Mouse (Mus musculus) gastrocnemius, postnatal 4 days (tissue): ENCODE measurements around the gene 6430550D23Rik. TPM values are rescaled to one million over a fixed set of nuclear protein-coding genes. Genes with fewer than 3 reads are reported as not detected.
A peak's percentile ranks its signal among the peaks of the same experiment; 100 is the strongest.

Source experiments
- DNase-seq, 2 experiments: peaks; one replicate each; pipeline ENCODE4 v3.0.0; 2021 to 2022; ENCODE audit warnings: low spot score in 2 of 2, mixed read lengths in 2 of 2
- long read RNA-seq, 2 experiments: library from polyadenylated mRNA; stranded (forward); transcript quantifications; one replicate each; pipeline ENCODE4 v2.0.0; 2021
- total RNA-seq, 2 experiments: library from RNA; stranded (reverse); gene quantifications; 2 replicates each; pipeline ENCODE4 v1.2.3; 2021

6430550D23Rik gene
- under 1 TPM; 0.23 to 0.59 TPM for total RNA-seq
- long read RNA-seq, experiment 1 = 0 reads
- long read RNA-seq, experiment 2, partial matches to known transcripts = 1 of 2 reads
- long read RNA-seq, experiment 2, other reads (novel, unspliced or antisense) = 1 of 2 reads

DNA sequence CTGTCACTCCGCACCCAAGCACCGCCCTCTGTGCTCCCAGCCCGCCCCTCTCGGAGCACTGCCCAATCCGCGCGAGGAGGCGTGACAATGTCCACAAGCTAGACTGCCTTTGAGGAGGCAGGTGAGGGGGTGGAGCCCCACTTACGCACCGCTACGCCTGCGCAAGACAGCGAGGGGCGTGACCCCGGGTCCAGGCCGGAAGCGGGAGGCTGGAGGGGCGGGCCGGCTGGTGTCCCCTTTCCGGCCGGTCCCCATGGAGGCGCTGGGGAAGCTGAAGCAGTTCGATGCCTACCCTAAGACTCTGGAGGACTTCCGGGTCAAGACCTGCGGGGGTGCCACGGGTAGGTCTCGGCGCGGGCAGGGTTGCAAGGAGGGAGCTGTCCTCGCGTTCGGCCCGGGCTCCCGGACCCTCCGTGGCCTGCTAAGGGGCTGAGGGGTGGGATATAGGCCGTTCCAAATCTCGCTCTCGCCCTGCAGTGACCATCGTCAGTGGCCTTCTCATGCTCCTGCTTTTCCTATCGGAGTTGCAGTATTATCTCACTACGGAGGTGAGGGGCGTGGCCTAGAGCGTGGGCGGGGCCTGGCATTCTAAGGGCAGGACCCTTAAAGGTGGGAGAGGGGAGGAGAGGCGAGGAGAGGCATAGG lies at the start of gene 6430550D23Rik, which contains the start of gene Ergic3:
TSS of gene 6430550D23Rik (minus strand) at position 90 of the 645 bp plus-strand sequence.
TSS of gene Ergic3 (plus strand) at position 158 of the 645 bp plus-strand sequence.
- peak; percentile 92 to 95 for DNase-seq

DNA sequence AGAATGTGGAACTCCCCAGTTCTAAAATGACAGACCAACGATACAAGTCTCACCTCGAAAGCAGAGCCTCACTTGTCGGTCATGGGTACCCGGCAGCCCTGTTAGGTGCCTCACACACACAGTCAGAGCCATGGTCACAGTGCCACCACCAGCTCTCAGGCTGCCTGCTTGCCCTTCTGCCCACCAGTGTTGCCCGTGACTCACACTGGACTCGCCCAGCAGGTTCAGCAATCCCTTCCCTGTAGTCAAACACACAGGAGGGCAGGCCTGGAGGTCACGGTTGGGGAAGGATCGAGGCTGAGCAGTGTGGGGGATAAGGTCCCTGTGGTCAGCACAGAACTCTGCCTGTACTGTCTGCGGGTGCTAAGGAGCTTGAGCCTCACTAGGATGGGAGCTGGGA lies 45.0 kb upstream of the 6430550D23Rik start, which contains the start of gene Fer1l4:
TSS of gene Fer1l4 (minus strand) at position 132 of the 400 bp plus-strand sequence.
- DNase-seq = no peak

DNA sequence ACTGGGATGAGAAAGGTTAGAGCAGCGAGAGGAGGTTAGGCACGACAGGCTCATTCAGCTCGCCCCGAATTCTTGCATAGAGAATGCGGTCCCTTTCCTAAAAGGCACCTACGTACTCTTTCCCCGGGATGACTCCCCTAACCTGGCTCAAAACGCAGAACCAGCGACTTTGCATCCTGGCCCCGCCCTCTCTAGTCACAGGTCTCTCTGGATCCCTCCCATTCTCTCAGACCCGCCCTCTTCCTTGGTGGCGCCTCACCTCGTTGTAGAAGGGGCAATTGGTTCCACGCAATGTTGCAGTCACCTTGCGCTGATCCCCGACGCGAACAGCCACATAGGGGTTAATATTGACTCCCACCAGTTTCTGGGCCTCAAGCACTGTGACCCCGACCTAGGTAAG lies 40.2 kb upstream of the 6430550D23Rik start:
- no peak for DNase-seq

DNA sequence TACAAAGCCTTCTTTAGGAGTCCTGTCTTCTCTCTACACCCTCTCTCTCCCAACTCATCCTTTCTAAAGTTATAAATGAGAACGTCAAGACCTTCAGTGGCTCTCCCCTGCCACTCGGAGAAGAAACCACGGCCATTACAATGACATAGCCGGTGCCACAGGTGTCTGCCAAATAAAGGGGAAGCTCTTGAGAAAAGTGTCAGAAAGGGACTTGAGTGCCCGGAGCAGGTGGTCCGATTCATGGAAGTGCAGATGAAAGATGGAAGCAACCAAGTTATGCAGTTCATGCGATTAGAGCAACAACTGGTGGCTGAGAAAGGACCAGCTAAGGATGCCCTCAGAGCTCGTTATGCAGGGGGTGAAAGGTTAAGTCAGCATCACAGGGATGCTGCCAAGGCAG lies 35.1 kb upstream of the 6430550D23Rik start:
- no peak for DNase-seq

DNA sequence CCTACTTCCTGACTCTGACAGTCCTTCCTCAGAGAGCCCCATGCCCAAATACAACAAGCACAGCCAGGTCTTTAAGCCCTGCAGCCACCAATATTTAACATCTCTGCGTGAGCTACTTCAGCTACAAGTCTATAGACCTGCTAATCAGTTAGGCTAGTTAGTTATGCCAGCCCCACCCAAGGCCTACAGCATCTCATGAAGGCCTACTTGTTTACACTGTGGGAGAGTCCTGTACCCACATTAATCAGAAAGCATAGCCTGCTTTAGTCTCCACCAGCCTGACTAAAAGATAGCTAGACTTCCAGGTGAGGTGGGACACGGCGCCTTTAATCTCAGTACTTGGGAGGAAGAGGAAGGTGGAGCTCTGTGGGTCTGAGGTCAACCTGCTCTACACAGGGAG lies 31.6 kb upstream of the 6430550D23Rik start:
- no peak for DNase-seq

DNA sequence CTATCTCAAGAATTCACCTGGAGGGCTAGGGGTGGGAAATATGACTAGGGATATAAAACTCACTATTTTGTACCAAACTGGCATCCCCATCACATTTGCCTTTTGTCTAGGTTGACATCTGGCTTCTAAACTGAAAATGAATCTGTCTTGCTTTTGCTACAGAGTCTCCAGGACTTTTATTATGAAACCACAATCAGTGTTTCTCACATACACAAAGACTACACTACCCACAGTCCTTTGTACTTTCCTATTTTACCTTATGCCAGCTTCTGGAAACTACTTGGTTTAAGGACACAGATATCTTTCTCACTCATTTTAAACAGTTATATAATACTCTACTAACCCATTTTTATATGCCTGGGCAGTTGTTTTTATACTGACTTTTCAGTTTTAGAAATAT lies 17.7 kb upstream of the 6430550D23Rik start:
- DNase-seq = no peak

DNA sequence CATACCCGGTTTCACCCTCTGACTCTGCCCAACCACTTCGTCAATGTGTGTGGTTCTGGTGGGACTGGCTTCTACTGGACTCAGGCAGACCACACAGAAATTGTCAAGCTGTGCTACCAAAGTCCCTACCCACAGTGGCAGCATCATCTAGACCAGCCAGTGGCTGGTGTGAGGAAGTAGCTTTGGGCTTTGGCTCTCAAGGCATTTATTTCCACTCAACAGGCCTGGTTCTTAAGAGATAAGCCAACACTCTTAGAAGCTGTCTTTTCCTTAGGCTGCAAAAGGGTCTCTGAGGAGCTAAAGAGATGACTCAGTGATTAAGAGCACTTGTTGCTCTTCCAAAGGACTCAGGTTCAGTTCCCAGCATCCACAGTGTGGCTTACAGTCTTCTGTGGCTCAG lies 14.0 kb upstream of the 6430550D23Rik start:
- DNase-seq = no peak

DNA sequence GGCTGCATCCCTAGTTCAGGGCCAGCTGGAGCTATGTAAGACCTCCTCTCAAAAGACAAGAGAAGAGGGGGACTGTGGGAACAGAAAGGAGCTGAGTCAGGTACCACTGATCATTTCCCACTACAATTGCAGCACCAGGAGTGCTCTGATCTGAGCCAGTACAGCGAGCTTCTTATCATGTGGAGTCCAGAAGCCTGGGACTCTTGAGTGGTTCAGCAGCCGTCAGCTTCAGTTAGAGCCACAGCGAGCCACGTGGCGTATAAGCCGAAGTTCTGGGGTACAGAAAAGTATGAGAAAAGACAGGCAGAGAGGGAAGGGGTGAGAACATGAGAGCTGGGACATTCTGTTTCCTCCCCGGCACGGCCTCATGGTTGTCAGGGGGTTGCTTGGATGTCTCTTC lies 13.4 kb upstream of the 6430550D23Rik start:
- DNase-seq = no peak

DNA sequence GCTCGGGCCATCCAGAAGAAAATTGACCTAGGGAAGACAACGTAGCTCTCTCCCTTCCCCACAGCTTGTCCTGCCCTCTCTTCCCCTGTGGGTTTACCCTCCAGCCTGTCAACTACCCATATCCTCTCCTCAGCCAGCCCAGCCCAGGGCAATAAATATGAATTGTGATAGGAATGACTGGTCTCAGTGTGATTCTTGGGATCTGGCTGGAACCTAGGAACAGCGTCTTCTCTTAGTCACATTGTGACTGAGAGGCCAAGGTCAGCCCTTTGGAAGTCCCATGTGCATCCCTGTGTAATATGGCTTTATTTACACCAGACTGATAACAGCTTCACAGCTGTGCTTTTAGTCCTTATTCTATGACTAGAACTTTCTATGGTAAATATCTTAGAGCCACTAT lies 10.3 kb upstream of the 6430550D23Rik start:
- DNase-seq = no peak

DNA sequence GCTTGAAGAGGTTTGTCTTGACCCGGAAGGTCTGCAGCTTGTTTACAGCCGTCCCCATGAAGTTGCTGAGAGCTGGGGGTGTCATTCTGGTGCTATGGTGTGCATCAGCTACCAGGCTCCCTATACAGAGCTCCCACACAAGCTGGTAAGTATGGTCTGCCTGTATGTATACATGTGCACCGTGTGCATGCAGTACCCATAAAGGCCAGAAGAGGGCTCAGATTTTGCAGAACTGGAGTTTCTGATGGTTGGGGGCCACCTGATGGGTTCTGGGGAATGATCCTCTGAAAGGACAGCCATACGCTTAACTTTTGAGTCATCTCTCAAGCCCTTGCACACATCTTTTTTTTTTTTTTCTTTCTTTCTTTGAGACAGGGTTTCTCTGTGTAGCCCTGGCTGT lies 2.4 kb downstream of the 6430550D23Rik start:
- DNase-seq = no peak

DNA sequence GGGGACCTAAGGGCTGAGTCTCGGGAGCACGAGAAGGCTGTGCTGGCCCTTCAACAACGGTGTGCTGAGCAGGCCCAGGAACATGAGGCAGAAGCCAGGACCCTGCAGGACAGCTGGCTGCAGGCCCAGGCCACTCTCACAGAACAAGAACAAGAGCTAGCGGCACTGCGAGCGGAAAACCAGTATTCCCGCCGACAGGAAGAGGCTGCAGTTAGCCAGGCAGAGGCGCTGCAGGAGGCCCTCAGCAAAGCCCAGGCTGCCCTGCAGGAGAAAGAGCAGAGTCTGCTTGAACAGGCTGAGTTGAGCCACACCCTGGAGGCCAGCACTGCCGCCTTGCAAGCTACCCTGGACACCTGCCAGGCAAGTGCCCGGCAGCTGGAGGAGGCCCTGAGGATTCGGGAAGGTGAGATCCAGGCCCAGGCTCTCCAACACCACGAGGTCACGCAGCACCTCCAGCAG lies 15.9 kb downstream of the 6430550D23Rik start:
- DNase-seq = peak in 1 of 2 experiments; percentile 59

DNA sequence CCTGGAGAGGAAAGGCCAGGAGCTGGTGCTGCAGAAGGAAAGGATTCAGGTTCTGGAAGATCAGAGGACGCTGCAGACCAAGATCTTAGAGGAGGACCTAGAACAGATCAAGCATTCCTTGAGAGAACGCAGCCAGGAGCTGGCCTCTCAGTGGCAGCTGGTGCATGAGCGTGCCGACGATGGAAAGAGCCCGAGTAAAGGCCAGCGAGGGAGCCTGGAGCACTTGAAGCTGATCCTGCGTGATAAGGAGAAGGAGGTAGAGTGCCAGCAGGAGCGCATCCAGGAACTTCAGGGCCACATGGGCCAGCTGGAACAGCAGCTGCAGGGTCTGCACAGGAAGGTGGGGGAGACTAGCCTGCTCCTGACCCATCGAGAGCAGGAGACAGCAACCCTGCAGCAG lies 16.6 kb downstream of the 6430550D23Rik start:
- DNase-seq = no peak

DNA sequence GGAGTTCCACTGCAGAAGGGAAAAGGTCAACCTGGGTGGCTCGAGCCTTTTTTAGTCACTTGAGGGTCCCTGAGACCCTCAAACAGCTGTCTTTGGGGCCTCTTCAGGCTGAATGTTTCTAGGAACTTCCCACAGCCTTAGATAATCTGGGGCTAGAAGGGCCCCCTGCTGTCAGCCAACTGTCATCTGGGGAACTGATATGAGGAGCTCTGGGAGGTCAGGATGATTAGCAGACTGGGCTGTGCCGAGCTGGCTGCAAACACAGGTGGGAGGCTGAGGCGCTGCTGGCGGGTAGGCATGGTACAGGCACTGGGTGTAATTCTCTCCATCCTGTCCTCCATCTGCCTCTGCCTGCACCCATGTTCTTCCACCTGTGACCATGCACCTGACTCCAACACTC lies 18.7 kb downstream of the 6430550D23Rik start:
- DNase-seq = no peak

DNA sequence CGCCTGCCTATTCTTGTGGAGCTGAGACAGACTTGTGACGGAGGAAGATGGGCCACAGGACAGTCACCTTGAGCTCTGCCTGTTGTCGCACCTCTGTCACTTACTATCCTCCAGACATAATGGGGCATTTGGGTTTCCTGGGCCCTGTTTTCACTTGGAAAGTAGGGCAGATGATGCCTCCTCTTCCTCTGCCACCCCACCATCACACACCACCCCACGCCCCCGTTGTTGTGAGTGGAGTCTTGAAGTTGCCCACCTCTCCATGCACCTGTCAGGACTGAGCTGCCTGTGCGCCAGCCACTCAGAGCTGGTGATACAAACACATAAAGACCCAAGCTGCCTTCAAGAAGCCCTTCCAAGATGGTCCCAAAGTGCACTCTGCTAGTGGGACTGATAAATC lies 20.6 kb downstream of the 6430550D23Rik start:
- no peak for DNase-seq

DNA sequence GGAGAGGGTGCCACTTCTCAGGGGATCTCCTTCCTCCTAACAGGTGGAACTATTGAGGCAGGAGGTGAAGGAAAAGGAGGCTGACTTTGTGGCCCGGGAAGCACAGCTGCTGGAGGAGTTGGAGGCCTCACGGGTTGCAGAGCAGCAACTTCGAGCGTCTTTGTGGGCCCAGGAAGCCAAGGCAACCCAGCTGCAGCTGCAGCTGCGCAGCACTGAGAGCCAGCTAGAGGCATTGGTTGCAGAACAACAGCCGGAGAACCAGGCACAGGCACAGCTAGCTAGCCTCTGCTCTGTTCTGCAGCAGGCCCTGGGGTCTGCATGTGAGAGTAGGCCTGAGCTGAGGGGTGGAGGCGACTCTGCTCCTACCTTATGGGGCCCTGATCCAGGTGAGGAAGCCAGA lies 22.0 kb downstream of the 6430550D23Rik start:
- DNase-seq = no peak

DNA sequence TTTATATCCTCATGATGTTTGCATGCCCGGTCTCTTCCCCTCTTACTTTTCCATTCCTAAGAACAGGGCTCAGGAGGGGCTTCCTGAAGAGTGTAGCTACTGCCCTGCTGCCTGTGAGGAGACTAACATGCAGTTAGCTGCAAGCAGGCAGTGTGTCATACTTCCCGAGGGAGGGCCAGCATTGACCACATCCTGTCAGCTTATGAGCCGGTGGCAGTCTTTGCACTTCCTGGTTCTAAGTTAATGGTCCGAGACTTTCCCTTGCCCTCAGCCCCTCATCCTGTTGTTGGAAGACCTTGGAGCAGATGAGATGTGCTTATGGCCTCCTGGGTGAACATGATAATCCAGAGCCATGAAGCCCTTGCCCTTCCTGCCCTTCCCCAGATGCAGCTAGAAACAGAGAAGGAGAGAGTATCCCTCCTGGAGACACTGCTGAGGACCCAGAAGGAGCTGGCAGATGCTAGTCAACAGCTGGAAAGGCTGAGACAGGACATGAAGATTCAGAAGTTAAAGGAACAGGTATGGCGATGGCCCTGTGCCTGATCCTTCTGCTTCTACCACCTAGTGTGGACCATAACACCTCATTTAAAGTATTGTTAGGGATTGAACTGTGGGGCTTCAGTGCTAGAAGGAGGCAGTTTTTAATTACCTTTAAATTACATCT lies 28.3 kb downstream of the 6430550D23Rik start:
- no peak for DNase-seq

DNA sequence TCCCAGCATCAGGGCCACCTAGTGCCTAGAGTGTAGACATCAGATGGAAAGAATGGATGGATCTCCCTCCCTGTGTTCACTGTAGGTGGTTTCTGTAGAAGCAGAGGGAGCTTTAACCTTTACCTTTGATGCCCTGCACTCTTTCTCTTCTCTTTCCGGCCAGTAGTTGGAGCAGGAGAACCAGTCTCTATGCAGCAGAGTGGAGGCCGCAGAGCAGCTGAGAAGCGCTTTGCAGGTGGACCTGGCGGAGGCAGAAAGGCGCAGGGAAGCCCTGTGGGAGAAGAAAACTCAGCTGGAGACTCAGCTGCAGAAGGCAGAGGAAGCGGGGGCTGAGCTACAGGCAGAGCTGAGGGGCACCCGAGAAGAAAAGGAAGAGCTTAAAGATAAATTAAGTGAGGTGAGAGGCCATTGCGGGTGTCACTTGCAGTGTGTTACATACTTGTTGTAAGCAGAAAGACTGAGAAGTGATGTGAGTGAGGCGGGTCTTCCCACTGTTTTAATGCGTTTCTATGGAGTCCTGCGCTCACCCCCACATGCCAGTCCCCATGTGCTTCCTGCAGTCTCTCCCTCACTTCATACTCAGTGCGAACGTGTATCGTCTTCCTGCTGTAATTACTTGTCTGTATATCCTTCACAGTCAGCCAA lies 33.6 kb downstream of the 6430550D23Rik start:
- no peak for DNase-seq

DNA sequence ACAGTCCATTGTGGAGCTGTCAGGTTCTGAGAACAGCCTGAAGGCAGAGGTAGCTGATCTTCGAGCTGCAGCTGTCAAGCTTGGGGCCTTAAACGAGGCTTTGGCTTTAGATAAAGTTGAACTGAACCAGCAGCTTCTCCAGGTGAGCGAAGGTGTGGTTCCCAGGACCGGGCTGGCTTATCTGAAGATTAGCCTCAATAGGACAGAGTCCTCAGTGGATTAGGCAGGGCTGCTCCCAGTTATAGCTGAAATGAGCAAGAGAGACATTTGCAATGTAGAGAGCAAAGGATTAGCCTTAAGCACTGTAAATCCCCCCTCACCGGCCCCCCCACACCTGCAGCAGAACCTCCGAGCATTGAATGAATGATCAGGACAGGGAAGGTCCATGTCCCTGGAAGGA lies 34.4 kb downstream of the 6430550D23Rik start:
- no peak for DNase-seq

DNA sequence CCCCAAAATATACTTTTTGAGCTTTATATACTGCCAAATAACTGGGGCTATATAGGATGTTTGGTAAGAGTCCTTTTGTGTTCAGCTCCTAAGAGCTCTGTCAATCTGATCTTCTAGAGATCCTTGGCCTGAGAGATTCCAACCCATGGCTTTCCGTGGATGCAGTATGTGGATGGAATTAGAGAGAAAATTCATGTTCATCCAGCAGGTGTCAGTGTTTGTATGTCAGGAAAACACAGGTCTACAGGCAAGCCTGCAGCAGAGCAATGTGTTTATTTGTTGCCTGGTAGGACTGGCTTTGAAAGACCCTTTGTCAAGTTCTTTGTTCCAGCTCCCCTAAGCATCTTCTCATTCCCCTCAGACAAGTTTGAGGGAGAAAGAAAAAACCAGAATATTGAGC lies 44.8 kb downstream of the 6430550D23Rik start:
- no peak for DNase-seq

DNA sequence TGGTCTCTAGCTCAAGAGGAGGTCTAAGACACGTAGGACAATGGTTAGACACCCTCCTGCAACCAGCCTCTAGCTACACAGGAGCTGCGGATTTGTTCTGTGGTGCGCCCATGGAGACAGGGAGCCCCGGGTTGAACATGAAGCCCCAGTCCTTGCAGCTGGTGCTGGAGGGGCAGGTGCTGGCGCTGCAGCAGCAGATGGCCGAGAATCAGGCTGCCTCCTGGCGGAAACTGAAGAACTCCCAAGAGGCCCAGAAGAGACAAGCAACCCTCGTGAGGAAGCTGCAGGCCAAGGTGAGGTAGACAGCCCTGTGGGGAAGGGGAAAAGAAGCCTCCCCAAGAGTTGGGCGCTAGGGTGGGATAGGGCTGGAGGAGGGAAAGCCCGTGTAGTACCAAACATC lies 45.9 kb downstream of the 6430550D23Rik start:
- DNase-seq = no peak

DNA sequence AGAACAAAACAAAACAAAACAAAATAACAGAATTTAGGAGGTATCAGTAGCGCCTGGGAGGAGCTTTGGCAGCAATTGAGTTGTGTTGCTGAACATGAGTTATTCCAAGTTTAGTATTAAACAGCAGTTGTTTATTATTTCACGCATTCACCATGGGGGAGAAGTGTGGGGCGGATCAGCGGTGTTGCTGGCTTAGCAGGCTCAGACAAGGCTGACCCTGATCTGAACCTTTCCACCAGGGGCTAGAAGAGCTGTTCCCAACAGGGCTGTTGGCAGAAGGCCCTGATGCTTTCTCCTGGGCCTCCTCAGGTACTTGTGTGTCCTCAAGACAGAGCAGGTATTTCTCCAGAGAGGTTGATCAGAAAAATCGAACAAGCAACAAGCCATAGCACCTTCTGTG lies 47.8 kb downstream of the 6430550D23Rik start:
- no peak for DNase-seq
